Mouse (Mus musculus) lung, postnatal 25 days (tissue): ENCODE results near the gene Pias1.
A peak's percentile ranks its signal among the peaks of the same experiment; 100 is the strongest.

Experiments used
- DNase-seq: peaks from one replicate; pipeline ENCODE4 v3.0.0; 2022; ENCODE audit warnings: low spot score

Gene Pias1

GRCm38 (mm10) chr9:62987824-62988223, at the start of gene Pias1:
TSS of gene Pias1 (minus strand) at chr9:62987924.
- DNase-seq, result no peak

- no peak for DNase-seq
Observed at GRCm38 (mm10) chr9:63035431-63035830, 47.7 kb upstream of the Pias1 start.

- peak; percentile 83 for DNase-seq
Observed at GRCm38 (mm10) chr9:63031011-63031782, 43.5 kb upstream of the Pias1 start.

GRCm38 (mm10) chr9:63022486-63022885, 34.8 kb upstream of the Pias1 start:
- DNase-seq, result no peak

GRCm38 (mm10) chr9:63007371-63007770, 19.6 kb upstream of the Pias1 start:
- no peak for DNase-seq

GRCm38 (mm10) chr9:63006081-63006820, 18.5 kb upstream of the Pias1 start:
- DNase-seq, result peak; percentile 7

- no peak for DNase-seq
Observed at GRCm38 (mm10) chr9:62998561-62998960, 10.8 kb upstream of the Pias1 start.

- DNase-seq, result no peak
Observed at GRCm38 (mm10) chr9:62997626-62998025, 9.9 kb upstream of the Pias1 start.

GRCm38 (mm10) chr9:62995186-62995585, 7.5 kb upstream of the Pias1 start:
- DNase-seq, result peak; percentile 72

GRCm38 (mm10) chr9:62990134-62990533, 2.4 kb upstream of the Pias1 start:
- no peak for DNase-seq

- peak; percentile 96 for DNase-seq
Observed at GRCm38 (mm10) chr9:62980777-62981202, 6.9 kb downstream of the Pias1 start.

- peak; percentile 26 for DNase-seq
Observed at GRCm38 (mm10) chr9:62980162-62980776, 7.5 kb downstream of the Pias1 start.

GRCm38 (mm10) chr9:62979461-62980161, 8.1 kb downstream of the Pias1 start:
- no peak for DNase-seq

- no peak for DNase-seq
Observed at GRCm38 (mm10) chr9:62977152-62977551, 10.6 kb downstream of the Pias1 start.

GRCm38 (mm10) chr9:62975830-62976229, 11.9 kb downstream of the Pias1 start:
- DNase-seq, result no peak

GRCm38 (mm10) chr9:62974439-62974838, 13.3 kb downstream of the Pias1 start:
- DNase-seq, result no peak

GRCm38 (mm10) chr9:62972073-62972745, 15.5 kb downstream of the Pias1 start:
- DNase-seq, result peak; percentile 21

GRCm38 (mm10) chr9:62970345-62970744, 17.4 kb downstream of the Pias1 start:
- no peak for DNase-seq

GRCm38 (mm10) chr9:62966018-62966417, 21.7 kb downstream of the Pias1 start:
- peak; percentile 60 for DNase-seq

- no peak for DNase-seq
Observed at GRCm38 (mm10) chr9:62952713-62953112, 35.0 kb downstream of the Pias1 start.

- DNase-seq, result no peak
Observed at GRCm38 (mm10) chr9:62945346-62945745, 42.4 kb downstream of the Pias1 start.

- no peak for DNase-seq
Observed at GRCm38 (mm10) chr9:62944063-62944462, 43.7 kb downstream of the Pias1 start.
